Mouse (Mus musculus): ENCODE measurements around the gene Fam172a. TPM values are rescaled to one million over a fixed set of nuclear protein-coding genes. Genes with fewer than 3 reads are reported as not detected.
A peak's percentile ranks its signal among the peaks of the same experiment; 100 is the strongest.

The Fam172a gene
- polyA plus RNA-seq, 1 experiment from 2014 or later = 37.8 TPM

DNA sequence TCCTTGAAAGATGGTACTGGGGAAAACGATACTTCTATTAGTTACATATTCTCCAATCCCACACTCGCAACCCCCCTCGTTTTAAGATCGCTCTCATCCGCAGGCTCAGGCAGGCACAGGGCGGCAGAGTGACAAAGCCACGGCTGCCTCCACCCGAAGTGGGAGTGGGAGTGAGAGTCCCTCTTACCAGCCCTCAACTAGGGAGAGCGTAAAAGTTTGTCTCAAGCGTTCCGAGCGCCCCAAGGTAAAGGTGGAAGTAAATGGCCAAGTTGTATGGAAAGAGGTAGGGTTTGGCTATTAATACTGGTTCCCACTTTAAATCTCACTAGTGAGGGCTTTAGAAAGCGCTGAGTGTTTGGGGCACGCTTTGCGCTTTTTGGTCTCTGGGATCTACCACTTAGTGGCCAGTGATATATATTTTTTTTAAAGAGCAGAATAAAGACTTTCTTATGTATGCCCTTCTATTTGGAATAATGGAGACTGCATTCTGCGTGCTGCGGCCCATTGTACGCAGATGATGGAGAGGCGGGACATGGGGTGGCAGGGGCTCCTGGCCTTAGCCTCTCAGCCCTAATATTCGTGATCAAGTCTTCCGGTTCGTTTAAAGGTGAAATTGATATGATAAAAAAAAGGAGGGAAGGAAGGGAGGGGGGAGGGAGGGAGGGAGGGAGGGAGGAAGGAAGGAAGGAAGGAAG lies 500.2 kb downstream of the Fam172a start:
- Histone ChIP-seq H3K36me3 (ENCODE audit: control insufficient read depth, insufficient read depth, low read length) (no peaks in the 10 kb centered on the region), H3K4me3 (ENCODE audit: low read depth, low read length) (peak overlapping the region; percentile 91), H3K4me2 (ENCODE audit: low read depth, low read length) (peak overlapping the region; percentile 84), H3K9ac (replicated peaks; ENCODE audit: low read depth, low read length) (peak overlapping the region; percentile 81), H3K4me1 (ENCODE audit: control insufficient read depth, insufficient read depth, low read length) (peaks cover 14% of the 10 kb centered on the region; the same call in 1 of the 2 replicates), H3K27me3 (ENCODE audit: control insufficient read depth, insufficient read depth, low read length) (no peaks in the 10 kb centered on the region), H3K27ac (ENCODE audit: low read depth, low read length) (peak overlapping the region; percentile 95), H3K9me3 (ENCODE audit: control insufficient read depth, low read length) (no peaks in the 10 kb centered on the region)
- WGBS = 1% methylated on average over 22 of the region's 22 CpGs
- ATAC-seq (ENCODE audit: low read depth) = peak; percentile 21; the same call in 1 of the 2 replicates

DNA sequence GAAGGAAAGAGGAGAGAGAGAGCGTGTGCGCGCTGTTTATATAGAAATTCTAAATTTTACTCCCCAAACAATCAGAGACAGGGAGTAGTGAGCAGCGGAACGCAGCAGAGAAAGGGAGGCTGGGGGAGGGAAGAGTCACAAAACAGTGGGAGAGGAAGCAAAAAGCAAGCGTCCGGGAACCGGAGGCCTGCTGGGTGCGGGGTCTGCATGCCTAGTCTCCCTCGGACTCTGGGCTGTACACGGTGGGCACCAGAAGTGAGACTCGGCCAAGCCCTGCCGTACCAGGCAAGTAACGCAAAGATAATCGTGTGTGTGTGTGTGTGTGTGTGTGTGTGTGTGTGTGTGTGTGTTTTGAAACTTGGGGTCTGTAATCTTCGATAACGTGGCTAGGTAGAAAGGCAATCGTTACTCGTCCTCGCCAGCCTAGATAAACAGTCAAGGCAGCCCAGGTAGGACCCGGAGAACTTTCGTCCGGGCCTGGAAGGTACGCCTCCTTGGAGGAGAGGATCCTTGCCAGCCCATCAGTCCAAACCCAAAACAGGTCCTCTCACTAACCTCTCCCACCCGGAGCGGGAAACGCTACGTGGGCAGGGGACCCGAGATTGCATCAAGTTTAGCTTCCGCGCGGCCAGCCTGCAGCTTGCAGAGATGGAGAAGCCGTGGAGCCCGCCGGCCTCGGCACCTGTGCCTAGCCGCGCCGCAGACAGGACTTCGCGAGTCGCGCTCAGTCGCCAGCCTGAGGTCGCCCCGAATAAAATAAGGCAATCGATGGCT lies 500.9 kb downstream of the Fam172a start:
- Histone ChIP-seq H3K4me1 (ENCODE audit: control insufficient read depth, insufficient read depth, low read length) (peaks cover 15% of the 10 kb centered on the region), H3K27me3 (ENCODE audit: control insufficient read depth, insufficient read depth, low read length) (no peaks in the 10 kb centered on the region), H3K4me3 (ENCODE audit: low read depth, low read length) (peak overlapping the region; percentile 91), H3K27ac (ENCODE audit: low read depth, low read length) (peak overlapping the region; percentile 95), H3K9me3 (ENCODE audit: control insufficient read depth, low read length) (no peaks in the 10 kb centered on the region), H3K4me2 (ENCODE audit: low read depth, low read length) (peak overlapping the region; percentile 84), H3K9ac (replicated peaks; ENCODE audit: low read depth, low read length) (peak overlapping the region; percentile 81), H3K36me3 (ENCODE audit: control insufficient read depth, insufficient read depth, low read length) (no peaks in the 10 kb centered on the region)
- under 1% methylated on average over 47 of the region's 47 CpGs for WGBS
- 0 out of 2 replicates have a peak, but pooled peaks have one; percentile 0 for ATAC-seq (ENCODE audit: low read depth)

DNA sequence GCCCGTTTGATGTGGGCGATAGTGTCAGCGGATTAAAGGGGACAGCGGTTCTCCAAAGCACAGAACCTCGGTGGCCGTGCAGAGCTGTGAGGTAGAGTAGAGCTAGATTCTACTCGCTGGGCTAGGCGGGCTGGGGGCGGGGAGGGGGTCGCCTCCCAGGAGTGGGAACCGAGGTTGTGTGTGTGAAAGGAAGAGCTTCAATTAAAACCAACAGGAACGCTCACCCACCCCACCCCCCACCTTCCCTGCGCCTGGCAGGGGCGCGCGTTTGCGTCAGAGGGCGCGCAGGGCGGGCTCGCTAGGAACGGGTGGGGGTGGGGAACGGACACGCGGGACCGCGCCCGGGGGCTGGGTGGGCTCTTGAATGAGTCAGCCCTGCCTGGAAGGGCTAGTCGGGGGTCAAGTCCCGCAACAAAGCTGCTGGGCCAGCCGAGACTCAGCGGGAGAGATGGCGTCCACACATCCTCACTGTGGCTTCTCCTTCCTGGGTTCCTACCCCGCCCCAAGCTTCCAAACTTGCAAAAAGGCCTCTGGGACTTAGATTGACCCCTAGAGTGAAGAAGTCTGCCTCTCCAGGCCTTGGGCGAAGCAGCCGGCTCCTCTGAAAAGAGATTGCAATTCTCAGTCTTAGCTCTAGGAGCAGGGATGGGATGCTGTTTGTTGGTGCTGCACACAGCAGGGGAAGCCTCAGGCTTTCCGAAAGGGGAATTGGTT lies 501.7 kb downstream of the Fam172a start:
- peak; percentile 50 for ATAC-seq (ENCODE audit: low read depth)

DNA sequence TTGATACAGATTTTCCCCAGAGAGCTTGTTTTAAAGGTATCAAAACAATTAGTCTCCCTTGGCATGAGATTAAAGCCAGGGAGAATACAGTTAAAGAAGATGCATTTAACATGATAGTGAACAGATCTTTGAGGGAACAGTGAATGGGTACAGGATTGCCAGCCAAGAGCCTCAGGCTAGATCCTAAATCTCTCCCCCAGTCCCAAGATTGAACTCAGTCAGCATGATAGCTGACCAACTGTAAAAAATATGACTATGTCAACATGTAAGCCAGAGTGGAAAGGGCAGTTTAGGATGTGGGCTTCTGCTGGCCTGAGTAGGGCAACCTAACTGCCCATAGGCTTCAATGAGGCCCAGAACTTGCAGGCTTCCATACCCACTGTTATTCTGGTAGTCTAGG lies 503.6 kb downstream of the Fam172a start:
- Histone ChIP-seq H3K9me3 (ENCODE audit: control insufficient read depth, low read length) (no peaks in the 10 kb centered on the region), H3K27me3 (ENCODE audit: control insufficient read depth, insufficient read depth, low read length) (no peaks in the 10 kb centered on the region), H3K27ac (ENCODE audit: low read depth, low read length) (no peak overlapping the region; the same call in 1 of the 2 replicates), H3K4me2 (ENCODE audit: low read depth, low read length) (peak overlapping the region; percentile 84), H3K4me3 (ENCODE audit: low read depth, low read length) (no peak overlapping the region; the same call in 1 of the 2 replicates), H3K4me1 (ENCODE audit: control insufficient read depth, insufficient read depth, low read length) (peaks cover 33% of the 10 kb centered on the region), H3K36me3 (ENCODE audit: control insufficient read depth, insufficient read depth, low read length) (no peaks in the 10 kb centered on the region), H3K9ac (replicated peaks; ENCODE audit: low read depth, low read length) (no peak overlapping the region)
- no peak for ATAC-seq (ENCODE audit: low read depth)

More for the DNA sequence above, 501.7 kb downstream of the Fam172a start:
- no peaks in the 10 kb centered on the region for H3K27me3 ChIP-seq (ENCODE audit: control insufficient read depth, insufficient read depth, low read length)
- peak overlapping the region; percentile 81 for H3K9ac ChIP-seq (replicated peaks; ENCODE audit: low read depth, low read length)
- peak overlapping the region; percentile 95 for H3K27ac ChIP-seq (ENCODE audit: low read depth, low read length)
- H3K9me3 ChIP-seq (ENCODE audit: control insufficient read depth, low read length) = no peaks in the 10 kb centered on the region
- WGBS = under 1% methylated on average over 34 of the region's 37 CpGs
- no peaks in the 10 kb centered on the region for H3K36me3 ChIP-seq (ENCODE audit: control insufficient read depth, insufficient read depth, low read length)
- peak overlapping the region; percentile 84 for H3K4me2 ChIP-seq (ENCODE audit: low read depth, low read length)
- peak overlapping the region; percentile 91 for H3K4me3 ChIP-seq (ENCODE audit: low read depth, low read length)
- H3K4me1 ChIP-seq (ENCODE audit: control insufficient read depth, insufficient read depth, low read length) = peaks cover 20% of the 10 kb centered on the region

DNA sequence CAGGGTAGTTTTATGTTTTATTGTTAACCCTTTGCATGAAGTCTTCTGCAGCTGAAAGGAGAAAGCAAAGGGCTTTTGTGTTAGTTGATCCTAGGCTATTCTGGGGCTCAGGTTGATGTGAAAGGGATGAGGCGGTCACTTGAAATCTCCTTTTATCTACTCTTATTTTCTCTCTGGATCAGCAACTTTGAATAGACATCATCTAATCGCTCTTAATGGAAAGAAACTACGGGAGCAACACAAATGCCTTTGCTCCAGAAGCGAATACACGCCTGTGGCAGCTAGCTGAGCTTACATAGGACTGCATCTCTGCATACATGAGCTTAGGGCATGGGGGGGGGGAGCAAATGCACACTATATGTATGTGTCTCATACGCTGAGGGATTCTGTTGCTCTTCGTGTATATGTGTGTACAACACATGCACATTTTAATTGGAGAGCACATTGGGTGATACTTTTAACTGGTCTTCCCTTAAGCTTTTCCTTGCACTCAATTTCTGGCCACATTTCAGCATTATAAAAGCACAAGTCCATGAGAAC lies 505.1 kb downstream of the Fam172a start:
- 22% methylated on average over 7 of the region's 7 CpGs for WGBS
- Histone ChIP-seq H3K36me3 (ENCODE audit: control insufficient read depth, insufficient read depth, low read length) (no peaks in the 10 kb centered on the region), H3K27ac (ENCODE audit: low read depth, low read length) (no peak overlapping the region; the same call in 1 of the 2 replicates), H3K9me3 (ENCODE audit: control insufficient read depth, low read length) (no peaks in the 10 kb centered on the region), H3K4me2 (ENCODE audit: low read depth, low read length) (peak overlapping the region; percentile 14; the same call in 1 of the 2 replicates), H3K4me1 (ENCODE audit: control insufficient read depth, insufficient read depth, low read length) (peaks cover 38% of the 10 kb centered on the region), H3K9ac (replicated peaks; ENCODE audit: low read depth, low read length) (no peak overlapping the region), H3K4me3 (ENCODE audit: low read depth, low read length) (no peak overlapping the region), H3K27me3 (ENCODE audit: control insufficient read depth, insufficient read depth, low read length) (no peaks in the 10 kb centered on the region)
- ATAC-seq (ENCODE audit: low read depth) = no peak

DNA sequence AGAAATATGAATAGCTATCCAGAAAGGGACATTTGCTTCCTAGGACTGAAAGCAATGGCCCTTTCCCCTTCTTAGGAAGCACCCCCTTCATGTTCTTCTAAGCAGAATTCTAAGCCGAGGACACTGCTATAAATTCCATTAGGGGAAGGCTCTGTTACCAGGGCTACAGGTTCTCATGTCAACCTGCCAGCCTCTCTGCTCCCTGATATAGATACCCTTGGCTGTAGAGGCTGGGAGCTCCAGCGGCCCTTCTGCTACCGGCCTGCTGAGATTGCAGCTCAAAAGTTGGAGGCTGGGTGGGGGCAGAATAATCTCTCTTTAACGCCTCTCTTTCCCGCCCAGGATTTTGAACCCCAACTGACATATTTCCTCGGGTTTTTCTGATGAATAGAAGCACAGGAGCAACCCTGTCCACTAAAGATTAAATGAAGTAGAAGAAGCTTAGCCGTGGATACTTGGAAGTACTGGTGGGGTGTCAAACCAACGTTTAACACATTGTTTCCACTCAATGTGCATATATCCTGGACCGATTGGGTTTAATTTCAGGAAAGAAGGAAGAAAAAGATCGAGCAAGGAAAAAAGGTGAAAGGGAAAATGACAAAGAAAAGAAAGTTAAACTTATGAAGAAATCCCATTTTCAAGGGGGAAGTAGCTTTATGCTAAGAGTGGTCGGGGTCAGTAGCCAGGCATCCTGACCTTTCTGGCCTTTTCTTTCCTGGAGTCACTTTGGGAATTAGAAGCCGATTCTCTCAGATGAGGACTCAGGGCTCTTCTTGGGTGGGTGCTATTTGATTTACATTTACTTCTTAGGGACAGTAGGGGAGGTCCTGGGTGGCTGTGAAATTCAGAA lies 506.2 kb downstream of the Fam172a start:
- no peaks in the 10 kb centered on the region for H3K36me3 ChIP-seq (ENCODE audit: control insufficient read depth, insufficient read depth, low read length)
- H3K4me3 ChIP-seq (ENCODE audit: low read depth, low read length) = no peak overlapping the region
- 7% methylated on average over 12 of the region's 12 CpGs for WGBS
- H3K9me3 ChIP-seq (ENCODE audit: control insufficient read depth, low read length) = no peaks in the 10 kb centered on the region
- H3K27ac ChIP-seq (ENCODE audit: low read depth, low read length) = peak overlapping the region; percentile 56; the same call in 1 of the 2 replicates
- peaks cover 38% of the 10 kb centered on the region for H3K4me1 ChIP-seq (ENCODE audit: control insufficient read depth, insufficient read depth, low read length)
- H3K4me2 ChIP-seq (ENCODE audit: low read depth, low read length) = peak overlapping the region; percentile 14
- ATAC-seq (ENCODE audit: low read depth) = no peak
- no peaks in the 10 kb centered on the region for H3K27me3 ChIP-seq (ENCODE audit: control insufficient read depth, insufficient read depth, low read length)
- H3K9ac ChIP-seq (replicated peaks; ENCODE audit: low read depth, low read length) = no peak overlapping the region; the same call in 1 of the 2 replicates

DNA sequence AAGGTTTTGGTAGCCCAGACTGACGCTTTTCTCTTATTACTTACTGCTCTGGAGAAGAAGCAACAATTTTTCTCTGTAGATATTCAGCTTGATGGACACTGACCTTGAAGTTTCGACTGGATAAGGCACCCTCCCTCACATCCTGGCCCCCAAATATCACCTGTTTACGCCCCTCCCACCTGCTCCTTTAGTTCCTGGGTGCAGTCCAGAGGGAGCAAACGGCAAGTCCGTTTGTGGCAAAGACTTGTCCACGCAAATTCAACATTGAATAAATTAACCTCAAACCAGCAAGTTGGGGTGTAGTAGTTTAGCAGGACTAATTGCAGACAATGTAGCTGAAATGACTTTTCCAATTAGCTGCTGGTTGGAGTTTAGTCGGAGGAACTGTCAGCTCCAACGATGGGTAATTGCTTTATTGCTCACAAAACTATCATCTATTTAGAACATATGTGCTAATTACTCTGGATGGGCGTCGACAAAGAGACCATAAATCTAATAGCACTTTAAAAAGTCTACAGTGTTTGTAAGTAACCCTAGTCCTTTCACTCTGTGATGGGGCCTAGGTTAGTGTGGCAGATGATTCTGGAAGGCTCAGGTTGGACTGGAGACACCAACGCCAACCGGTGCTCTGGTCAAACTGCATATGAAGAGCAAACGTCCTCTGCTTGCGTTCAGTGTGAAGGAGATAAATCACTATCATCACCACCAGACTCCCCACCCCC lies 507.0 kb downstream of the Fam172a start:
- no peak overlapping the region for H3K9ac ChIP-seq (replicated peaks; ENCODE audit: low read depth, low read length)
- H3K36me3 ChIP-seq (ENCODE audit: control insufficient read depth, insufficient read depth, low read length) = no peaks in the 10 kb centered on the region
- ATAC-seq (ENCODE audit: low read depth) = no peak
- H3K9me3 ChIP-seq (ENCODE audit: control insufficient read depth, low read length) = no peaks in the 10 kb centered on the region
- H3K4me3 ChIP-seq (ENCODE audit: low read depth, low read length) = peak overlapping the region; percentile 17; the same call in 1 of the 2 replicates
- 0 out of 2 replicates have a peak overlapping the region, but pooled peaks have one; percentile 8 for H3K27ac ChIP-seq (ENCODE audit: low read depth, low read length)
- H3K27me3 ChIP-seq (ENCODE audit: control insufficient read depth, insufficient read depth, low read length) = no peaks in the 10 kb centered on the region
- H3K4me2 ChIP-seq (ENCODE audit: low read depth, low read length) = peak overlapping the region; percentile 82
- H3K4me1 ChIP-seq (ENCODE audit: control insufficient read depth, insufficient read depth, low read length) = peaks cover 38% of the 10 kb centered on the region
- WGBS = 9% methylated on average over 14 of the region's 14 CpGs
